Mouse (Mus musculus) intestine, embryonic 15.5 days (tissue): ENCODE results near the gene Neb. TPM values are rescaled to one million over a fixed set of nuclear protein-coding genes. Genes with fewer than 3 reads are reported as not detected.
"Not testable (repeated sequence)": the region's sequence is repeated elsewhere in the genome, so short reads cannot be mapped to it uniquely, and the experiment has no call there.

Experiments
- ATAC-seq: fragments of 200-750 bp; cut with Nextera tagmentation; 2 replicates; pipeline ENCODE4 v1.8.0; 2017; ENCODE audit warnings: moderate TSS enrichment, moderate library complexity
- H3K27ac ChIP-seq: fragments of 300-500 bp; sonication (generic); 2 replicates; pipeline ENCODE4 v1.5.1; 2015; ENCODE audit warnings: mild to moderate bottlenecking, inconsistent platforms
- H3K27me3 ChIP-seq: fragments of 300-500 bp; sonication (generic); replicated peaks from 2 replicates; pipeline ENCODE4 v1.6.1; 2015; ENCODE audit warnings: inconsistent platforms
- H3K36me3 ChIP-seq: fragments of 300-500 bp; sonication (generic); 2 replicates; pipeline ENCODE4 v1.6.1; 2015; ENCODE audit warnings: inconsistent platforms
- H3K4me1 ChIP-seq: fragments of 300-500 bp; sonication (generic); replicated peaks from 2 replicates; pipeline ENCODE4 v1.6.1; 2015; ENCODE audit warnings: inconsistent platforms
- H3K4me2 ChIP-seq: fragments of 300-500 bp; sonication (generic); replicated peaks from 2 replicates; pipeline ENCODE4 v1.6.1; 2015; ENCODE audit warnings: mild to moderate bottlenecking, inconsistent platforms
- H3K4me3 ChIP-seq: fragments of 300-500 bp; sonication (generic); replicated peaks from 2 replicates; pipeline ENCODE4 v1.5.1; 2015; ENCODE audit warnings: inconsistent platforms
- H3K9ac ChIP-seq: fragments of 300-500 bp; sonication (generic); 2 replicates; pipeline ENCODE4 v1.6.1; 2015; ENCODE audit warnings: inconsistent platforms
- H3K9me3 ChIP-seq: fragments of 300-500 bp; sonication (generic); 2 replicates; pipeline ENCODE4 v1.6.1; 2016; ENCODE audit warnings: inconsistent platforms
- WGBS: fragments of 180-500 bp; shearing (Covaris S2); methylation state at CpG from one replicate; pipeline ENCODE4 v1.1.7; 2015; 5-methylcytosine and 5-hydroxymethylcytosine counted together
- polyA plus RNA-seq: library from polyadenylated mRNA; unstranded; fragments of >200 nt; fragmentation: Nextera tagmentation; extraction: Ambion mirVana; gene quantifications from 2 replicates; pipeline ENCODE4 v1.2.1, GENCODE M21; 2015

The Neb gene
- polyA plus RNA-seq, 1 experiment from 2014 or later = 1.4 TPM

DNA sequence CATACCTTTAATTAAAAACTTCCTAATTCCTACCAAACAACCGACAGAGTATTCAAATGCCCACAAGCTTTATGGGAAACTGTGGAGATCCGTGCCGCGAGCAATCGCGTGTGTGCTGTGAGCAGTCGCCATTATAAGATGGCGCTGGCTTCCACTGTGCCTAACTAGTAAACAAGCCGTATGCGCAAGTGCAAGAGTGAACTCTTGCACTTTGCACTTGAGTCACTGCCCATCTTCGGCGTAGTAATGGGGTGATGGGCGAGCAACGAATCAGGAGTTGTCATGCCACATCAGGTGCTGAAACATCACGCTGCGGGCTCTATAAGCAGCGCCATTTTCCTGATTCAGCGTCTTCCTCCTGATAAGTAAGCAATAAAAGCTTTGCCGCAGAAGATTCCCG, 246.9 kb downstream of the Neb start:
- not testable (repeated sequence) for H3K36me3 ChIP-seq, H3K4me1 ChIP-seq, H3K27me3 ChIP-seq, H3K4me2 ChIP-seq, ATAC-seq, H3K27ac ChIP-seq, H3K9ac ChIP-seq, H3K4me3 ChIP-seq, H3K9me3 ChIP-seq
- WGBS = 96% methylated on average over 20 of the region's 20 CpGs

- Histone ChIP-seq H3K27ac (no peak overlapping the region), H3K4me3 (no peak overlapping the region), H3K9ac (no peak overlapping the region), H3K4me2 (no peak overlapping the region), H3K4me1 (no peaks in the 10 kb centered on the region), H3K36me3 (peaks cover 31% of the 10 kb centered on the region; the same call in 1 of the 2 replicates), H3K9me3 (no peaks in the 10 kb centered on the region), H3K27me3 (no peaks in the 10 kb centered on the region)
- no peak for ATAC-seq
- WGBS = 94% methylated on average over 1 of the region's 1 CpGs
Measured at GRCm38 (mm10) chr2:52114086-52114485, 264.2 kb downstream of the Neb start.

Other genes starting within 250 kb of the Neb start
- 33.3 and 36.4 TPM in 2 replicates for gene Arl5a, start 46.4 kb upstream of the Neb start, polyA plus RNA-seq